Mouse (Mus musculus) embryonic fibroblast, embryonic 13.5 days (primary cell): ENCODE data around the gene Il12rb1.

Experiments used
- CTCF ChIP-seq: IDR thresholded peaks from 2 replicates; pipeline ENCODE4 v1.5.1; 2011; ENCODE audit warnings: mild to moderate bottlenecking, control low read depth, low read length, moderate library complexity, borderline replicate concordance; ENCODE audit not compliant: insufficient read depth
- POLR2A ChIP-seq: IDR thresholded peaks from 2 replicates; pipeline ENCODE4 v1.6.1; 2011; ENCODE audit warnings: low read depth, mild to moderate bottlenecking, control low read depth, low read length, moderate library complexity

DNA sequence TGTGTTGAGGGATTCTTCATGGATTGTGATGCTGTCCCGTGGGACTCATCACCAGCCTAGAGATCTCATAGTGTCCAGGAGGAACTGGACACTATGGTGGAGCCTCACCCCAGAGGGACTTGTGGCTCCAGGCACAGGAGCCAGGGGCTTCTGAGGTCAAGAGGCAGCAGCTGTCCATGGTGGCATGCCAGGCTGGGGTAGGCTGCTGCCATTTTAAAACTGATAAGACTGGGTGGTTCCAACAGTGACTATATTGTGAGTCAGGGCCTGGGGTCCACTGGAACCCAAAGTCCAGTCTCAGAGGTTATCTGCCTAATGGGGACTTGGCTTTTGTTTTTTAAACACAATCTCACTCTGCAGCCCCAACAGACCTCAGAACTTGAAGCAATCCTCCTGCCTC lies 6.4 kb upstream of the Il12rb1 start:
- TF ChIP-seq CTCF (no peak), POLR2A (no peak)
